Mouse (Mus musculus) olfactory bulb, adult 2 months (tissue): ENCODE measurements at regions not wholly inside any gene's neighbourhood (a gene's known extent, or its start where the extent isn't known, plus 50 kb on each side); places are given as distances from the start of the nearest gene placed in this dataset.

Source experiments
- CTCF ChIP-seq: fragments of 200-500 bp; IDR thresholded peaks from 2 replicates; pipeline ENCODE4 v1.5.1; 2012; ENCODE audit warnings: low read depth, mild to moderate bottlenecking, low read length, moderate library complexity; ENCODE audit not compliant: insufficient read depth
- POLR2A ChIP-seq: fragments of 200-500 bp; IDR thresholded peaks from 2 replicates; pipeline ENCODE4 v1.6.1; 2012; ENCODE audit warnings: mild to moderate bottlenecking, low read depth, low read length, moderate library complexity; ENCODE audit not compliant: insufficient read depth

GRCm38 (mm10) chr9:101596898-101597297 lies 264.7 kb upstream of the 9630041A04Rik start:
- TF ChIP-seq CTCF (no peak), POLR2A (no peak)
